Mouse (Mus musculus): ENCODE results near the gene Serpina10. TPM values are rescaled to one million over a fixed set of nuclear protein-coding genes. Genes with fewer than 3 reads are reported as not detected.
"Not testable (repeated sequence)": the region's sequence is repeated elsewhere in the genome, so short reads cannot be mapped to it uniquely, and the experiment has no call there.

The Serpina10 gene
- polyA plus RNA-seq, 1 experiment, result not detected

DNA sequence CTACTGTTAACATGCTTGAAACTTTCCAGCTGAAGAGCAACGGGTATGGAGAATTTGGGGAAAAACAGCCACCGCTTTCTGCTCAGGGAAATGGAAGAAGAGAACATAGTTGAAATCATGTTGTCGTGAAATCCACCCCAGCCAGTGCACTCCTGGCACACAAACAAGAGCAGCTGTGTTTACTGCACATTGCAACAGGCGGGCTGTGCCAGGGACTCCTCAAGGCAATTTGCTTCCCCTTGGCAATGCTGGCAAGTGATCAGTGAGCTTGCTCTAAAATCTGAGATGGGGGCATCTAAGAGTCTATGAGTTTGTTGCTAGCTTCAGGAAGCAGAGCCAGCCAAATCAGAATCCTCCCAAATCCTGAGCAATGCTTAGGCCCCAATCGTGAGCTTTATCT lies 39.1 kb upstream of the Serpina10 start:
- no peaks in the 10 kb centered on the region for H3K4me1 ChIP-seq (ENCODE audit: control insufficient read depth, insufficient read depth, low read length)
- TF ChIP-seq POLR2A (IDR thresholded peaks at IDR 0.05; ENCODE audit: insufficient read depth, low read length), result no peak
- no peak for TF ChIP-seq CTCF (IDR thresholded peaks at IDR 0.05; ENCODE audit: low read depth, low read length)
- no peak for TF ChIP-seq EP300 (IDR thresholded peaks at IDR 0.05; ENCODE audit: insufficient read depth, low read depth, low read length)
- H3K4me3 ChIP-seq (ENCODE audit: low read depth, low read length), result no peak overlapping the region
- H3K9me3 ChIP-seq (replicated peaks; ENCODE audit: control insufficient read depth, insufficient read depth, low read length, poor library complexity, severe bottlenecking), result no peaks in the 10 kb centered on the region
- H3K27me3 ChIP-seq (ENCODE audit: control insufficient read depth, insufficient read depth, low read length, poor library complexity, severe bottlenecking), result no peaks in the 10 kb centered on the region
- H3K36me3 ChIP-seq (ENCODE audit: control insufficient read depth, insufficient read depth, low read length, poor library complexity, severe bottlenecking), result no peaks in the 10 kb centered on the region
- no peak overlapping the region for H3K9ac ChIP-seq (ENCODE audit: low read depth, poor library complexity, severe bottlenecking)
- H3K27ac ChIP-seq (ENCODE audit: insufficient read depth, low read length), result no peak overlapping the region

DNA sequence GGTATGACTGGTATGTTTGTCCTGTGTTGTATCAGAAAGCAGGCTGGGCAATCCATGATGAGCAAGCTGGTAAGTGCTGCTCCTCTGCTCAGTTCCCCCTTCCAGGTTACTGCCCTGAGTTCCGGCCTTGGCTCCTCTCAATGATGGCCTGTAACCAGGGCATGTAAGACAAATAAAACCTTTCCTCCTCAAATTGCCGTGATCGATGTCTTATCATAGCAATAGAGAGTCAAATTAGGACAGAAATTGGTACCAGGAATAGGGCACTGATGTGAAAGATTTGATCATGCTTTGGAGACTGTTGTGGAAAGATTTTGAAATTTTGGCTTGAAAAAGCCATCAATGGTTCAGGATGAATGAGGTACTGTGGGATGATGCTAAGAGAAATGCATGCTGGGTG lies 34.0 kb upstream of the Serpina10 start:
- Histone ChIP-seq H3K27me3 (ENCODE audit: control insufficient read depth, insufficient read depth, low read length, poor library complexity, severe bottlenecking) (no peaks in the 10 kb centered on the region), H3K27ac (ENCODE audit: insufficient read depth, low read length) (no peak overlapping the region), H3K36me3 (ENCODE audit: control insufficient read depth, insufficient read depth, low read length, poor library complexity, severe bottlenecking) (no peaks in the 10 kb centered on the region), H3K4me3 (ENCODE audit: low read depth, low read length) (no peak overlapping the region), H3K9ac (ENCODE audit: low read depth, poor library complexity, severe bottlenecking) (no peak overlapping the region), H3K9me3 (replicated peaks; ENCODE audit: control insufficient read depth, insufficient read depth, low read length, poor library complexity, severe bottlenecking) (no peaks in the 10 kb centered on the region), H3K4me1 (ENCODE audit: control insufficient read depth, insufficient read depth, low read length) (no peaks in the 10 kb centered on the region)
- no peak for TF ChIP-seq POLR2A (IDR thresholded peaks at IDR 0.05; ENCODE audit: insufficient read depth, low read length)
- TF ChIP-seq EP300 (IDR thresholded peaks at IDR 0.05; ENCODE audit: insufficient read depth, low read depth, low read length), result no peak
- no peak for TF ChIP-seq CTCF (IDR thresholded peaks at IDR 0.05; ENCODE audit: low read depth, low read length)

DNA sequence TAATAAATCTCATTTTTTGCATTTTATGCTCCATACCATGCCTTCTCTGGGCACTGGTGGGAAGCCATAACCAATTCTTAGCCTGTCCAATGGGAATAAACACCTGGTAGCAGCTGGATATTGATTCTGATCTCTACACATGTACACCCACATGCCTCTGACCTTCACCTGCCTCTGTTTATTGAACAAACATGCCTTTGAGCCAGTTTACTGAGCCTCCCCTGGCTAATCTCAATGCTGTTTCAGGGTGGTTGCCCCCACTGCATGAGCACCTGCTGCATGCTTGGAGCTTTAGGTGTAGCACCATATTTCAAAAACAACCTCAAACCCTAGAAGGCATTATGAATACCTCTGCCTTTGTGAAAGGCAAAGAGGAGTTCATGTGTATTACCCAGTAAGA lies 30.8 kb upstream of the Serpina10 start:
- H3K4me3 ChIP-seq (ENCODE audit: low read depth, low read length), result not testable (repeated sequence)

DNA sequence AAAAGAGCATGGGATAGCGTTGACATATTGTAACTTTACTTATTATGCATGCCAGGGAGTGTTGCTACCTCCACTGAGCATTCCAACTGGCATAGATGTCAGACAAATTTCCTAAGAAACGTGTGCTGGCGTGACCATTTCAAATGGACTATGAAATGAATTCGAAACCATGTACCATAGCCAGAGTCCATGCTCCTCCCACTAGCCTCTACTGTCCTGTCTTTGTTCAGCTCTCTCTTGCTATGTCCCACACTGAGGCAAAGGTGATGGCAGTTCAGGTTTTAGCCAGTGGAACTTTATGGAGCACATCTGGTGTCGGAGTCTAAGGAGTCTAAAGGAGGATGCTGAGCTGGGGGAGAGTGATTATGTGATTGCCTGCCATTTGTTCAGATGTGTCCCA lies 28.8 kb upstream of the Serpina10 start:
- no peak overlapping the region for H3K9ac ChIP-seq (ENCODE audit: low read depth, poor library complexity, severe bottlenecking)
- H3K4me3 ChIP-seq (ENCODE audit: low read depth, low read length), result no peak overlapping the region
- H3K36me3 ChIP-seq (ENCODE audit: control insufficient read depth, insufficient read depth, low read length, poor library complexity, severe bottlenecking), result no peaks in the 10 kb centered on the region
- no peaks in the 10 kb centered on the region for H3K9me3 ChIP-seq (replicated peaks; ENCODE audit: control insufficient read depth, insufficient read depth, low read length, poor library complexity, severe bottlenecking)
- no peaks in the 10 kb centered on the region for H3K4me1 ChIP-seq (ENCODE audit: control insufficient read depth, insufficient read depth, low read length)
- TF ChIP-seq CTCF (IDR thresholded peaks at IDR 0.05; ENCODE audit: low read depth, low read length), result no peak
- TF ChIP-seq EP300 (IDR thresholded peaks at IDR 0.05; ENCODE audit: insufficient read depth, low read depth, low read length), result no peak
- no peak for TF ChIP-seq POLR2A (IDR thresholded peaks at IDR 0.05; ENCODE audit: insufficient read depth, low read length)
- H3K27me3 ChIP-seq (ENCODE audit: control insufficient read depth, insufficient read depth, low read length, poor library complexity, severe bottlenecking), result no peaks in the 10 kb centered on the region; the same call in 1 of the 2 replicates
- H3K27ac ChIP-seq (ENCODE audit: insufficient read depth, low read length), result no peak overlapping the region

More for the DNA sequence above, 30.8 kb upstream of the Serpina10 start:
- H3K36me3 ChIP-seq (ENCODE audit: control insufficient read depth, insufficient read depth, low read length, poor library complexity, severe bottlenecking); H3K27ac ChIP-seq (ENCODE audit: insufficient read depth, low read length); H3K4me1 ChIP-seq (ENCODE audit: control insufficient read depth, insufficient read depth, low read length); H3K9me3 ChIP-seq (replicated peaks; ENCODE audit: control insufficient read depth, insufficient read depth, low read length, poor library complexity, severe bottlenecking); H3K27me3 ChIP-seq (ENCODE audit: control insufficient read depth, insufficient read depth, low read length, poor library complexity, severe bottlenecking); H3K9ac ChIP-seq (ENCODE audit: low read depth, poor library complexity, severe bottlenecking): not testable (repeated sequence)

DNA sequence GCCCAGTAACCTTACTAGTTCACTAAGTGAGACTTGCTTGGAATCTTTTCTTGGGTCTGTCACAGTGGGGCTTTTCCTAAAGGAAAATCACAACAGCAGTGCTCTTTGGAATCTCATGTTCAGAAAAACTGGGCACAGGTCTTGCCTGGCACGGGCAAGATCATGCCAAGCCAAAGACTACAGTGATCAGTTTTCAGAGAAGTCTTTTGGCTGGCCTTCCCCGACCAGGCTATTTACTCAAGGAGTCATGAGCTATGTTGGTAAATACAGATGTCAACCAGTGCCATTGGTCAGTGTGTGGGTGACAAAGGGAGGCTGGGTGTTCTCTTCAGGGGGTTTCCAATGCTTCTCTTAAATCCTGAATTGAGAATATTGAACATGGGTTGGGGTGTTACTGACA lies 27.9 kb upstream of the Serpina10 start:
- Histone ChIP-seq H3K9me3 (replicated peaks; ENCODE audit: control insufficient read depth, insufficient read depth, low read length, poor library complexity, severe bottlenecking) (no peaks in the 10 kb centered on the region), H3K4me3 (ENCODE audit: low read depth, low read length) (no peak overlapping the region), H3K27ac (ENCODE audit: insufficient read depth, low read length) (no peak overlapping the region), H3K4me1 (ENCODE audit: control insufficient read depth, insufficient read depth, low read length) (no peaks in the 10 kb centered on the region), H3K27me3 (ENCODE audit: control insufficient read depth, insufficient read depth, low read length, poor library complexity, severe bottlenecking) (no peaks in the 10 kb centered on the region; the same call in 1 of the 2 replicates), H3K36me3 (ENCODE audit: control insufficient read depth, insufficient read depth, low read length, poor library complexity, severe bottlenecking) (no peaks in the 10 kb centered on the region), H3K9ac (ENCODE audit: low read depth, poor library complexity, severe bottlenecking) (no peak overlapping the region)
- TF ChIP-seq EP300 (IDR thresholded peaks at IDR 0.05; ENCODE audit: insufficient read depth, low read depth, low read length) (no peak), POLR2A (IDR thresholded peaks at IDR 0.05; ENCODE audit: insufficient read depth, low read length) (no peak), CTCF (IDR thresholded peaks at IDR 0.05; ENCODE audit: low read depth, low read length) (no peak)

DNA sequence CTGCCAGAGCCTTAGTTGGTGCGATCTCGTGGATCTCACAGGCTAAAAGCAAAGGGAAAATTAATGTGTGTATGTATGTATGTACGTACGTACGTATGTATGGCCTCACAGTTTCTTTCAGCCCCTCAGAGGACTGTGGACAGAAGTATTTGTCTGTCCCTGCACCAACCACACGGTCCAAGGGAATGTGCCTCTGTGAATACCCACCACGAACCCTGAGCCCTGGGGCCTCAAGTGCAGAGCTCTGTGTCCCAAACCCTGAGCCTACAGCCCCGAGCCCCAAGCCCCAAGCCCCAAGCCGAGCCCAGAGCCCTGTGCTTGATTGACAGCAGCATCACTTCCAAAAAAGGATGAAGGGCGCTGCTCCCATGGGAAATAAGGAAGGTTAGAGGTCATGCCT lies 26.7 kb upstream of the Serpina10 start:
- no peak for TF ChIP-seq CTCF (IDR thresholded peaks at IDR 0.05; ENCODE audit: low read depth, low read length)
- no peak for TF ChIP-seq POLR2A (IDR thresholded peaks at IDR 0.05; ENCODE audit: insufficient read depth, low read length)
- no peak for TF ChIP-seq EP300 (IDR thresholded peaks at IDR 0.05; ENCODE audit: insufficient read depth, low read depth, low read length)

More for the DNA sequence above, 26.7 kb upstream of the Serpina10 start:
- H3K9me3 ChIP-seq (replicated peaks; ENCODE audit: control insufficient read depth, insufficient read depth, low read length, poor library complexity, severe bottlenecking), result no peaks in the 10 kb centered on the region
- no peak overlapping the region for H3K9ac ChIP-seq (ENCODE audit: low read depth, poor library complexity, severe bottlenecking)
- H3K27me3 ChIP-seq (ENCODE audit: control insufficient read depth, insufficient read depth, low read length, poor library complexity, severe bottlenecking), result no peaks in the 10 kb centered on the region; the same call in 1 of the 2 replicates
- H3K4me1 ChIP-seq (ENCODE audit: control insufficient read depth, insufficient read depth, low read length), result no peaks in the 10 kb centered on the region
- H3K4me3 ChIP-seq (ENCODE audit: low read depth, low read length), result no peak overlapping the region
- H3K36me3 ChIP-seq (ENCODE audit: control insufficient read depth, insufficient read depth, low read length, poor library complexity, severe bottlenecking), result no peaks in the 10 kb centered on the region
- H3K27ac ChIP-seq (ENCODE audit: insufficient read depth, low read length), result no peak overlapping the region
